ENCODE assay signal across 8 mouse cellular contexts in the genomic region with DNA sequence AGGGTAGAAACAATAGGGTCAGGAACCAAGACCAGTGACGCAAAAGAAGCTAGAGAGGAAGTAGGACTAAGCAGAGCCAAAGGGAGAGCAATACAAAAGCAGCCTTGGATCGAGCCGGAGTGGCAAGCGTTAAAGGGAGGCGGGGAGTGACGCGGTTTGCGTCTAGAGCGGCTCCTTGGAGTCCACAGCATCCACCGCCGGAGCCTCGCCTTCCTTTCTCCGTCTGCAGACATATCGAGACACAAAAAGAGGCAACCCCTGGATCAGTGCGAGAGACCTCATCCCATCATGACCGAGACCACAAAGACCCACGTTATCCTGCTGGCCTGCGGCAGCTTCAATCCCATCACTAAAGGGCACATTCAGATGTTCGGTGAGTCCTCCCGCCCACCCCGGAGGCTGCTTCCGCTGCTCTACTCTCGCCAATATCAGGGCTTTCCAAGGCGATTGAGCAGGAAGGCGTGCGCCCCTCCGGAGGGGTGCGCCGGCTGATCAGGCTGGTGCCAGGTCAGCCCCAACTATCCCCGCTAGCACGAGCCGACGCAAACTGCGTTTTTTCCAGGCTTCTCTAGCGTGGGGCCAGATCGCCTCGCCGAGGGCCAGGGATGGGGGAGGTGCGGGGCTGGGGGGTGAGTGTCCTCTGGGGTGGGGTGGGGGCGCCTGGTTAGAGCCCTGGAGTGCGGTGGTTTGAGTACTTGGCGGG. TPM values are rescaled to one million over a fixed set of nuclear protein-coding genes. Genes with fewer than 3 reads are reported as not detected.
DNase-seq lines count a peak whose midpoint lies in the region; ATAC-seq lines count a peak whose summit lies in the region.

A gene (plus strand): TSS at position 173 of the 703 bp plus-strand sequence.

- WGBS in embryonic facial prominence, embryonic 13.5 days = under 1% methylated on average over 42 of the region's 42 CpGs
- WGBS in midbrain, embryonic 12.5 days = under 1% methylated on average over 42 of the region's 42 CpGs

- ATAC-seq in embryonic facial prominence, embryonic 13.5 days (ENCODE audit: insufficient number of reproducible peaks, insufficient read depth, low FRiP score, low TSS enrichment, low read depth) = no peak
- peak; percentile 79 for ATAC-seq in midbrain, embryonic 12.5 days (ENCODE audit: low FRiP score, low read depth)

- peak within 1 kb of the TSS; percentile 51 for H3K4me3 ChIP-seq in embryonic facial prominence, embryonic 13.5 days
- H3K4me3 ChIP-seq in midbrain, embryonic 12.5 days = peak within 1 kb of the TSS; percentile 58

- H3K4me2 ChIP-seq in embryonic facial prominence, embryonic 13.5 days = peak within 1 kb of the TSS; percentile 86
- H3K4me2 ChIP-seq in midbrain, embryonic 12.5 days (replicated peaks) = peak within 1 kb of the TSS; percentile 88

- peaks cover 16% of the 10 kb centered on the region for H3K4me1 ChIP-seq in embryonic facial prominence, embryonic 13.5 days
- peaks cover 17% of the 10 kb centered on the region for H3K4me1 ChIP-seq in midbrain, embryonic 12.5 days

- peak within 1 kb of the TSS; percentile 51 for H3K9ac ChIP-seq in embryonic facial prominence, embryonic 13.5 days
- H3K9ac ChIP-seq in midbrain, embryonic 12.5 days (replicated peaks) = peak within 1 kb of the TSS; percentile 64

- no peak within 1 kb of the TSS for H3K27ac ChIP-seq in embryonic facial prominence, embryonic 13.5 days
- H3K27ac ChIP-seq in midbrain, embryonic 12.5 days (replicated peaks) = peak within 1 kb of the TSS; percentile 83

- H3K9me3 ChIP-seq in embryonic facial prominence, embryonic 13.5 days = no peaks in the 10 kb centered on the region
- no peaks in the 10 kb centered on the region for H3K9me3 ChIP-seq in midbrain, embryonic 12.5 days

- H3K27me3 ChIP-seq in embryonic facial prominence, embryonic 13.5 days = peaks cover 60% of the 10 kb centered on the region
- peaks cover 45% of the 10 kb centered on the region for H3K27me3 ChIP-seq in midbrain, embryonic 12.5 days

- intact Hi-C loops in heart, postnatal 10 days (cut with DNase I) = no loop called here

- no peaks in the 10 kb centered on the region for H3K36me3 ChIP-seq in embryonic facial prominence, embryonic 13.5 days
- H3K36me3 ChIP-seq in midbrain, embryonic 12.5 days = no peaks in the 10 kb centered on the region

- peak; percentile 7 for DNase-seq in thymus, postnatal 4 days
- no peak for DNase-seq in thymus, postnatal 0 days (ENCODE audit: low spot score)
- DNase-seq in heart, postnatal 10 days = peak; percentile 18 to 36
- peak; percentile 64 for DNase-seq in left cerebral cortex, adult 11 months (ENCODE audit: low spot score)
- peak; percentile 2 for DNase-seq in yolk sac, embryonic 10.5 days (ENCODE audit: low spot score)
- DNase-seq in adrenal gland, adult 2 months = no peak

RNA-seq across cellular contexts. Expression of the gene that starts here (rescaled TPM):
- polyA plus RNA-seq in thymus, postnatal 0 days (2015; fragmentation: Nextera tagmentation; extraction: Ambion mirVana) = 0.36 and 0.38 TPM in 2 replicates
- 1.3 and 1.5 TPM in 2 replicates for polyA plus RNA-seq in embryonic facial prominence, embryonic 13.5 days (2015; fragmentation: Nextera tagmentation; extraction: Ambion mirVana)
- total RNA-seq in heart, postnatal 10 days (2021) = 1 to 10 TPM; 1.0 to 1.2 TPM
- 26.9 and 28.3 TPM in 2 replicates for polyA plus RNA-seq in midbrain, embryonic 12.5 days (2016; fragmentation: Nextera tagmentation; extraction: Ambion mirVana)
- total RNA-seq in adrenal gland, adult 2 months (2021) = 1 to 10 TPM in 1 of 2 experiments, under 1 TPM in 1; 0.78 to 1.1 TPM
- polyA plus RNA-seq in adrenal gland, adult 2 months (2012; rRNA removed) = 0.84 and 1.0 TPM in 2 replicates

Comparison
In these comparisons a context has a peak if more than half of its experiments do, and no peak if none do; other contexts are left out.
1. RNA of the gene that starts here (polyA plus RNA-seq): 26.9 to 28.3 TPM in midbrain, embryonic 12.5 days; 1.3 to 1.5 TPM in embryonic facial prominence, embryonic 13.5 days, 0.84 to 1.0 TPM in adrenal gland, adult 2 months and 0.36 to 0.38 TPM in thymus, postnatal 0 days; every median in the first group is over 10 times any median in the second.
2. DNase-seq: peak in thymus, postnatal 4 days (single experiment), heart, postnatal 10 days (2 of 2), left cerebral cortex, adult 11 months (single experiment) and yolk sac, embryonic 10.5 days (single experiment); none in thymus, postnatal 0 days (single experiment) and adrenal gland, adult 2 months (single experiment).